Mouse (Mus musculus): ENCODE measurements around the gene Pard3.

DNA sequence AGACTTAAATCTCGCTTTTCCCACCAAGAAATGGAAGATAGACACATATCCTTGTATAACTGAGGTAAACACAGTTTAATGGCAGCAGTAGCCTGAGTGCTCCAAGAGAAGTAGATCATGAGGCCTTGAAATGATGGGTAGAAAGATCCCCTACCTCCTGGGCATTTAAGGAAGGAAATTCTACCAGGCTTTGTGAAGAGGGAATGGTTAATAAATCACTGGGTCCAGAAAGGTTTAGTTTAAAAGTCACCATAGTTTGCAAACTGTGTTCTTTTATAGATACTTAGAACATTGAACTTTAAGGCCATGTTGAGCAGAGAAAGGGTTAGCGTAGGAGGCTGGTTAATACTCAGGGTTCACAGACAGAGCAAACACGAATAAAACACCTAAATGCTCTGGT lies 187.8 kb downstream of the Pard3 start:
- TF ChIP-seq CTCF (conservative IDR thresholded peaks at IDR 0.05; ENCODE audit: low read length): no peak
- no peak for TF ChIP-seq NANOG (IDR thresholded peaks at IDR 0.05; ENCODE audit: borderline replicate concordance, low read length)

All from E14TG2a.4 (cell line).